Mouse (Mus musculus) megakaryocyte, embryonic 14.5 days (primary cell): ENCODE results near the gene Trpm8.

Source experiments
- FLI1 ChIP-seq: IDR thresholded peaks from 2 replicates; pipeline ENCODE4 v1.6.1; 2012; ENCODE audit warnings: low read length, inconsistent platforms, mixed read lengths
- GATA1 ChIP-seq: IDR thresholded peaks from 3 replicates; pipeline ENCODE4 v1.6.1; 2012; ENCODE audit warnings: mixed read lengths, low read length, inconsistent platforms, borderline replicate concordance

DNA sequence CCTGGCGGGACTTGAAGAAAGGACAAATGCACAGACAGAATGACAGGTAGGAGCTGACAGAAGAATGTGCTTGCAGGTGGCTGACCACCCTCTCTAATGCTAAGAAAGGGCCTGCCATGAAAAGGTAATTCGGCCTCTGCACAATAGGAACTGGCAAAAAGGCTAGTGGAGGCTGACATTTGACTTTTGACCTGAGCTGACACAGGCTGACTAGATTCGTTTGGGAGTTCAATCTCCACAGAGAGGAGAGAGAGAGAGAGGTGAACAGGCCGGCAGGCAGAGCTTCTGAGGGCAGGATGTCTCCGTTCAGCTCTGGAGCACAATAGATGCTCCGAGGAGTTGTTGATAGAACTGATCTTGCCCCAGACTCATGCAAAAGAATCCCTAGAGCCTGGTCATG is 31.1 kb upstream of the Trpm8 start:
- TF ChIP-seq GATA1 (no peak), FLI1 (no peak)
